Mouse (Mus musculus) cerebellum, postnatal 10 days (tissue): ENCODE measurements at regions not wholly inside any gene's neighbourhood (a gene's known extent, or its start where the extent isn't known, plus 50 kb on each side); places are given as distances from the start of the nearest gene placed in this dataset.

Source experiments
- DNase-seq, 2 experiments: peaks; one replicate each; pipeline ENCODE4 v3.0.0; 2021; ENCODE audit warnings: mixed read lengths in 2 of 2

DNA sequence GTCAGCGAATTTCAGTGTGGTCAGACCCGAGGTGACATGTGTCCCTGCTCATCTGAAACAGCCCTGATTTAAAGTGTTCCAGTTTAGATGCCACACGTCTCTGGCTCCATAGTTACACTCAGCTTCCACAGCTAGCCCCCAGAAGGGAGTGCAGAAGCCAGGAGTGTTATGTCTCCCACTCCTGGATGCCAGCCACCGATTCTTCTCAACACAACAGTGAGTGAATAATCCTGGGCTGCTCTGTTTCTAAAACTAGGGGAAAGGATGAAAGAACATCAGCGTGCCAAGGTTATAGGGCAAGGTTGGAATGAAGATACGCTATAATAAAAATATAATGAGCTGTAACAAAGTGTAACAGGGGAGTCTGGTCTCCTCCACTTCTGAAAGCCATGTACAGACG lies 51.5 kb upstream of the Stmnd1 start:
- DNase-seq = no peak

GRCm38 (mm10) chr13:46218101-46218701 lies 55.3 kb upstream of the Stmnd1 start:
- peak; percentile 93 to 94 for DNase-seq

DNA sequence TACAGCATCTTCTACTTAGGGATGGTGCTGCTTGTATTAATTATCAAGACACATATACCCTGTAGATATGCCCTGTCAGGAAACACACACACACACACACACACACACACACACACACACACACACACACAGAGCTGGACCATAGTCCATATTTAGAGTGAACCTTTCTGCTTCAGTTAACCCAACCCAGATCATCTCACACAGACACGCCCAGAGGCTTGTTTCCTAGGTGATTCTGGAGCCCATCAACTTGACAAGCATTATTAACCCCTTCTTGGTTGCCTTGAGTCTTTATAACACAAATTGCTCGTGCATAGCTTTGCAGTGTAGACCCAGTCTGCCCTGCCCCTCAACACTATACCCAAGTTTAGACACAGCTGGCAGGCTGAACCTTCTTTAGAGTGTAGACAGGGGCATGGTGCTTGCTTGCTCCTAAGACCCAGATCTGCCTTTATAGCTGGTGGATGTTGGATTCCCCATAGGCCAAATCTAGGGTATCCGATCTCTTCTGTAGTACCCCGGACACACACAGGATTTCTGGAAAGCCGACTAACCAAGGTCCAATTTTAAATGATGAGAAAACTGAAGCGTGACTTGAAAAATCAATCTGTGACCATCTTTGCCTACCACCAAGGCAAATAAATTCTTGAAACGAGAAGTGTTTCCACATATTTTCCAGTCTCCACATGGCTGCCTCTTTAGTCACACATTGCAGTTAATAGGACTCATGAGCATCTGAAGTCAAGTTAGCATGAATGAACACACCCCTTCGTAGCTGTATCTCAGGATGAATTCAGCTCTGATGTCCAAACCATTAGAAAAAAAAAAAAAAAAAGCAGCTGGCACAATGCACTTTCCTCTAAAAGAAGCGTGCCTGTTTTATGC lies 56.3 kb upstream of the Stmnd1 start:
- peak in 1 of 2 experiments; percentile 16 for DNase-seq

DNA sequence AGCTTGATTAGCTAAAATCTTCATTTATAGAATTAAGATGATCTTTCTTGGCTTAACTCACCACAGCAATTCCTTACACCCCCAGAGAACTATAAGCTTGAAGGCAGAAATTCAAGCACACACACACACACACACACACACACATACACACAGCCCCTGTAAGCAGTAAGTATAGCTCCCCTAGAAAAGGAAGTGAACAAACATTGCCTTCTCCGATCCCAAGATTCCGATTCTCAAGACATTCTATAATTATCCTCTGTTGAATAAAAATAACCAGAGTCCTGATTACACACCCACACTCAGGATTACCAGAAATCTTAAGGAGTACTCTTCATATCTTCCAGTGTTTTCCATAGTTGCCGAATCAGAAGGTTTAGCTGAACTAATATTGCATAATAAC lies 70.0 kb upstream of the Stmnd1 start:
- no peak for DNase-seq

DNA sequence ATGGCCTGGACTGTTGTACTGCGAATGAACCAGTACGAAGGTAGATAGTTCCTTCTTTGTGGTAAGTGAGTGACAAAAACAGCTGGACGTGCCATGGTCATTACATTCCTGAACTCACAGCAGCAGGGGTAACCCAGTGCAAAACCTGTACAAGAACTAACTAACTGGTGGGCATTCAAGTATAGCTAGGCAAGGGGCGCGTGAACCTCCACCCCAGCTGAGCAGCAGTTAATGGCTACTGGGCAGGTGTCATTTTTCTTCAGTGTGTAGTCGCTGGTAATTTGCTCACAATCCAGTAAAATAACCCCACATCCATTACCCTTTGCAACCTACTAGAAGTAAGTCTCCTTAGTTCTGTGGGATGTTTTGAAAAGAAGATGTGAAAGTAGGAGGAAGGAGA lies 70.9 kb upstream of the Stmnd1 start:
- DNase-seq = no peak

DNA sequence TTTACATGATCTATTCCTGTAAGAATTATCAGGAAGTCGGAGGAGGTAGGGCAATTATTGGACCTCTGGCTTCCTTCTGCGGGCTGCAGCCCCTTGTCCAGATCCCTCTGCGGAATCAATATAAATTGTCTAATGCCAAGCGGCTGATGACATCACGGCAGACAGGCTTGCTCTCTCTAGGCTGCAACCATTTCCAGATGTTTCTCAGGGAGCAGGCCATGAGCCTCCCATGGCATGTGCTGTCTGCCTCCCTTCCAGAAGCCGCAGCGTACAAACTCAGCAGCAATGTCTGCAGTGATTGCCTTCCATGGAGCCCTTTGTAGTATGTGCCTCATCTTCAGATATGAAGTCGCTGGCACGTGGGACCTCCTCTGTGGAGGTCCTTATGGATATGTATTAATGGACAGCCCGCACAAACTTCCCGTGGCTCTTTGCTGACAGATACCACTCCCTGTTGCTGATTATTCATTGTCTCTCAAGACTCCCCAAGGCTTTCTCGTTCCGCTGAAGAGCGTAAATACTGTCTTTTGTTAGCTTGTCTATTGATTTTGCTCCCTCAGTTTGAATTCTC lies 72.4 kb upstream of the Stmnd1 start:
- DNase-seq = no peak

GRCm38 (mm10) chr13:46193131-46193530 lies 80.4 kb upstream of the Stmnd1 start:
- no peak for DNase-seq

DNA sequence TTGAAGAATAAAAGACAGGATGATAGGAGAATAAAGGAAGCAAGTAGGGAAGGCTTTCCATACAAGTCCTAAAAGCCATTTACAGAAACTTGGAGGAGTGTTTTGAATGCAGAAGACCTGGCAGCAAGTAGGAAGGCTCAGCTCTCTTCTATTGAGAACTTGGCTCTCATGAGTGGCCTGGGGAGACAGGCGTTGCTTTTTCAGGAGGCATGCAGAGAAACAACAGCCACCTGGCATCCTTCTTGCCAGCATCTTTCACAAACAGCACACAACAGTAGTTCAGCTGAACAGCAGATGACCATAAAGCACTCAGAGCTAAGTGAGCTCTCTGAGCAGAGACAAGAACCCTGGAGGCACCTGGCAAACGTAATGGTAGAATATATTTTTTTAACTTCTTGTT lies 83.8 kb upstream of the Stmnd1 start:
- peak; percentile 61 to 76 for DNase-seq

DNA sequence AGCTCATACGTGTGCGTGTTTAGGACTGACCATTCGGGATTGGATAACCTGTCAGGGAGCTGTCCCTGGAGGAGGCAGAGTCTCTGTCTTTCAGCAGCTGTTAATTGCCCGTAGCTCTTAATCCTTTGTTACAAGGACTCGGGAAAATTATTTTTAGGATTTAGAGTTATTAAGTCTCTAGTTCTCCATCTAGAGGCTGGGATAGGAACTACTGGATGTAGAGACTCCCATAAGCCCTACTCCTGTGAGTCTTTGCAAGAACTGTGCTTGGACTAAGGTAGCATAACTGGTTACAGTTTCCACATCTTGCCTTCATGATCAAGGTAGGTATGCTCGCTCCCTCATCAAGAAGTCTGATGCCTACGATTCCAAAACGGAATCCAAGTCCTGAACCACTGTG lies 90.7 kb upstream of the Stmnd1 start:
- peak in 1 of 2 experiments; percentile 49 for DNase-seq

GRCm38 (mm10) chr13:46180606-46181133 lies 92.9 kb upstream of the Stmnd1 start:
- no peak for DNase-seq

- DNase-seq = no peak
Observed at GRCm38 (mm10) chr13:46179916-46180315, 93.6 kb upstream of the Stmnd1 start.

DNA sequence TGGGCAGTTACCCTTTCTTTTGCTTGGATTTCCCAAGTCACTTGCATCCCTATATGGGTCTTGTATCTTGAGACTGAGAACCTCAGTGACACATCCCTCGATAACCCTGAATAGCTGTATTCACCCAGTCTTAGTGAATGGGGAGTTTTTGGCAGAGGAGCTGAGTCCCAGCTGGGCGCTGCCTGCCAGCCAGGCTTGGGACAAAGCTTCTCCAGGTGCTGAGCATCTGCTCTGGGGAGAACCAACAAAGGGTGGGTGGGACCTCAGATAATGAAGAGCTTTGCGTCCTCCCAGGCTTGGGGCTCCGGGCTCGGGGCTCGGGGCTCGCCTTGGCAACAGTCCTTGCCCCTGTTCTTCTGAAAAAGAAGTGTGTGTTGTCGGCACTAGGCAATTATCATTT lies 100.4 kb upstream of the Stmnd1 start:
- DNase-seq = peak; percentile 52 to 72

DNA sequence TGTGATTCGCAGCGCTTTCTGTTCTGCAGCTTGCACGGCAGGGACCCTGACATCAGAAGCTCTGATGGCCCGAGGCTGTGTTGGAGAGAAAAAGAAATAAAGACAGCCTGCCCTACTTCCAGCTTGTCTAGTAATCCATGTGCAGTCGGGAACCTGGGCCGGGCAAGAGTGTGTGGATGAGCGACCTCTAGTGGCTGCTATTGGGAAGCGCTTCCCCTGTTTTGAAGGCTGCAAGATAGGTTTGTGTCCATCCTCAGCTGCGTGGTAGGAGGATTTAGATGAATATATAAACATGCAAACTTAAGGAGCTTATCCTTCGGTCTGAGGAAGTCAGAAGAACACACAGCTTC lies 111.5 kb upstream of the Stmnd1 start:
- peak; percentile 86 to 88 for DNase-seq

DNA sequence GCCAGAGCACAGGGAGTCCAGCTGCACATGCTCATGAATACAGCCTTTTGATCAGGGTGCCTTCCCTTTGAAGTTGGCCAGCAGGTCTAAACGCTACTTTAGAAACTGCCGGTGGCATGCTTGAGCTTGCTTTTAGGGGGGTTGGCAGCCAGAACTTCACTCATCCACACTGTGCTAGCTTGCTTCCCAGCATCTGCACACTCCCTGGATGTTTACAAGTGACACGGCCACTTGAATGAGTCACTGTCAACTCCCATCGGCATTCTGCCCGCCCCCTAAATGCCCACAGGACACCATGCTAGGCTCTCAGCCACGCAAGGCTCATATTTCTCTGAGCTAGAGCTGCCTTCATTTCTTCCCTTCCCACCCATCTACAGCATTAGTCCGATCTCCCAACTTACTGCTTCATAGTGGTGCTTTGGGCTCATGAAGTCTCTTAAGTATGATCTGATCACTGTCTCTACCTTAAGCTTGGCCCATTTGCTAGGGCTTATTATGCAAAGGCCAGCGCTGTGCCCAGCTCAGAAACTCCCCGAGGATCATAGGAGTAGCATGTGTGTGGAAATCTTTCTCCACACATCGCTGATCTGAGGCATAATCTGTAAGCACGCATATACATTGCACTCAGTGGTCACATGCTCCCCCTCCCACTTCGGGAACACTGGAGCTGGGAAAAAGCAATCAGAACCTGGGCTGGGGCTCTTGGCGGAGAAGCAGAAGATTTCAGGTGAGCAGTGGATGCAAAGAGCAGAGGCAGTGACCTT lies 112.1 kb upstream of the Stmnd1 start:
- DNase-seq = peak in 1 of 2 experiments; percentile 16

GRCm38 (mm10) chr13:46159354-46159753 lies 114.2 kb upstream of the Stmnd1 start:
- no peak for DNase-seq

GRCm38 (mm10) chr13:46153282-46154260 lies 120.0 kb upstream of the Stmnd1 start:
- peak; percentile 73 to 85 for DNase-seq

GRCm38 (mm10) chr13:46140006-46140405 lies 133.5 kb upstream of the Stmnd1 start:
- DNase-seq = no peak

DNA sequence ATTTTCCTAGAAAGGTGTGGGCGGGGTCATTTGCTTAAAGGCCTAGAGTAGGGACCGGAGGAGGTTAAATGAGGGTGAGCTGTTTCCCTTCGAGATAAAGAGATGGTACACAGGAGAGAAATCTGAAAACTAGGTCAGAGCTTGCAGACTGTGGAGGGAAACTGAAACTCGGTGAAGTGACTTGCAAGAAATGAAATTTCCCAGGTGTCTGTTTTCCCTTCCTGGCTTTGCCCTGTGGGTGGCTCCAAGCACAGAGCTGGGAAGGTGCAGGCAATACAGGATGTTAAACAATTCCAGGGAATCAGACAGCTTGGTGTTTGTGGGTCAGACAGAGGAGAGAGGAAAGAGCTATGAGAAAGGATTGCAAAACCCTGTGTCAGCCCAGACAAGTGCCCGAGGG lies 134.3 kb upstream of the Stmnd1 start:
- no peak for DNase-seq

DNA sequence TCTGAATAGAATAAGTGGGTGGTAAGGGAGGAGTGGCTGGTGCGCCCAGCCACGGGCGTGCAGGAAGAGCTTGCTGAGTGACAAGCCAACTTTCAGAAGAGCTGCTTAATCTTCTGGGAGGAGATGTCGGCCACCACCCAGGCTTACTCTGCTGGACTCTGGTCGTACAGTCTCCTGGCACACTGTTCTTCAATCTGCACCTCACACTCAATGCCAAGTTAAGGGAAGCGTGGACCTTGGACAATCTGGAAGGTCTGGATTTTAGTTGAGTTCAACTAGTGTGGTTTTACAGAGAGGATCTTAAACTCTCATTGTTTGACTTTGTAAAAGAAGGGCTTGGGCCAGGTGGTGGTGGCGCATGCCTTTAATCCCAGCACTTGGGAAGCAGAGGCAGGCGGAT lies 138.1 kb upstream of the Stmnd1 start:
- DNase-seq = no peak

DNA sequence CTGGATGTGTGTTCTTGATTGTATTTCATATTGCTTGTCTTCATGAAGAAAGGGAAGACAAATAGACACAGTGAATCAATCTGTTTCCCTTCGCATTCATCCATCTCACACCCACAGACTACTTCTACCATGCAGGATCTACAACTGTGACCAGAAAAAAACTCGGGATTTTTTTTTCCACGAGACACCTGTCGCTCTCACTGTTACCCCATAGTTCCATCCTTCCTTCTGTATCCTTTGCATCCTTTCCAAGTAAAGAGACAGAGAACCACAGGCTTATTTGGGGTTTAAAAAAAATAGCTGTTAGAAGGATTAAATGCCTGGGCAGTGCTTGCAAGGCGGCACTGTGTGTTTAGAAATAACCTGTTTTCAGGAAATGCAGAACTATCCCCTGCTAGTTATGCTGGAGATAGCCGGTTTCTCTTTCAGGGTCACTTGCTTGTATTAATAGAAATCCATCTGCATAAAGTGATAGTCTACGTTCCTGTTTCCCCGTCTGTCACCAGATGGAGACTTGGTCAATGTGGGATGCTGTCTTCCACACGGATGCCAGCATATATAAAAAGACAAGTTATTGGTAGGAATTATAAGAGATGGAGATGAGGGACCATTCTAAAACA lies 144.2 kb upstream of the Stmnd1 start:
- no peak for DNase-seq

DNA sequence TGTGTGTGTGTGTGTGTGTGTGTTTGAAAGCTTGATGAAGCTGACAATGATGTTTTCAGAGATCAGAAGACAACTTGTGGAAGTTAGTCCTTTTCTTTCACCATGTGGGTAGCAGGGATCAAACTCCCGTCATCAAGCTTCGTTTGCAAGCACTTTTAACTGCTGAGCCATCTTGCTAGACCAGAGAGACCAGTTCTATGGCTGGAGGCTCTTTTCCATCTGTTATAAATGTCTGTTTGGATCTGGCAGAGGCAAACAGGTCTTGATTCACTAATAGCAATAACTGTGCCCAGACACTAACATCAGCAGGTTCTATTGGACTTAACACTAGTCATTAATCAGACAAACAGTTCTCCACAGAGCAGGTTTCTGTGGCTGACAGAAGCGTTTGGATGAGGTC lies 150.1 kb upstream of the Stmnd1 start:
- DNase-seq = no peak
